Mouse (Mus musculus) adrenal gland, postnatal 25 days (tissue): ENCODE measurements around the gene Tlr7. TPM values are rescaled to one million over a fixed set of nuclear protein-coding genes. Genes with fewer than 3 reads are reported as not detected.

ENCODE experiments used
- DNase-seq: peaks from one replicate; pipeline ENCODE4 v3.0.0; 2021; ENCODE audit warnings: mixed read lengths
- total RNA-seq: library from RNA; stranded (reverse); gene quantifications from 2 replicates; pipeline ENCODE4 v1.2.3, GENCODE M21; 2021

Gene Tlr7
- total RNA-seq, 1 experiment from 2014 or later: 1.3 TPM

DNA sequence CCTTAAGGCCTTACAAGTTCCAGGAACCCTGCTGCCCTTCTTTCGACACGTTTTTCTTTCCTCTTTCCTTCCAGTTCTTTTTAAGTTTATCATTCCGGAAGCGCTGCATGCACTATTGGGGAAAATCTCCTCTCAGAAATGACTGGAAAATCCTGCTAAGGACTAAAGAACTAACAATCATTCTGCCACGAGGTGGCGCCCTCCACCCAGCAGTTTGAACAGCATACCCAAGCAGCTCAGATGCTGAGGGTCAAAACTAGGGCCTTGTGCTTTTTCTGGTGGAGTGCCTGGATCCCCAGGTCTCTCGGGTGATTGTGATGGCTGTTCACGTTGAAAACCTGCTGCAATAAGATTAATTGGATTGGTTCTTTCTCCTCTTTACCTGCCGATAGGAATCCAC lies 53.4 kb downstream of the Tlr7 start:
- peak; percentile 63 for DNase-seq

DNA sequence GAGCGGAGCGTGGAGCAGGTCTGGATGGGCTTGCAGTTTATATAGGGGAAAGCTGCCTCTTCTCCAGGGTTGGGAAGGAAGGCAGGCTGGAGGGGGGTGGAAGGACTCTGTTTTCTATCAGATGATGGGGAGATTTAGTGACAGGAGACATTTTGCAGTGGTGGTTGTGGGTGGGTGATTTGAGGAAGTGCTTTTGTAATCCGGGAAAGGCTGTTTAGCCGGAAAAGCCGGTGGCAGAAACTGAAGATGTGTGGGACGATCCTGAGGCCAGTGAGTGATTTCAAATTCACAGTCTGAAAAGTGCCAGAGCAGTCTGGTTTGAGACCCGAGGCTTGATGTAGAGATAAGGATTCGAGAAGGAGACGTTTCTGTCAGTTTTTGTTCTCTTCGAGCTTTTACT lies 53.8 kb downstream of the Tlr7 start:
- DNase-seq: no peak

DNA sequence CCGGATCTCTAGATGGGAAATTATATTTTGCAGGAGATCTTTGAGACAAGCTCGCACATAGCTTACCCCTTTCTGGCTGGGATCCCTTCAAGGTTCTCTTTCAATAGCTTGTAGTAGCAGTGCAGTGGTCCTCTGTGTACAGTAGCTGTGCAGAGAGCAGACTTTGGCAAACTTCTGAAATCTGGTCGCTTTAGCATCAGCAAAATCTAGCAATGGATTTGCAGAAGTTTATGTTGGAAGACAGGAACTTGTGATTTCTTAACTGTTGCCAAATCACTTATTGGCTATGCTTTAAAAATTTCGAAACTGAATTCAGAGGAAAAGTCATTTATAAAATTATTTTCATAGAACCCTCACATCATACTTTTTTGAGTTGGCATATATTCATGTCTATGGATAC lies 66.3 kb downstream of the Tlr7 start, which contains the start of gene Tlr8:
TSS of gene Tlr8 (minus strand) at position 244 of the 400 bp plus-strand sequence.
- no peak for DNase-seq

DNA sequence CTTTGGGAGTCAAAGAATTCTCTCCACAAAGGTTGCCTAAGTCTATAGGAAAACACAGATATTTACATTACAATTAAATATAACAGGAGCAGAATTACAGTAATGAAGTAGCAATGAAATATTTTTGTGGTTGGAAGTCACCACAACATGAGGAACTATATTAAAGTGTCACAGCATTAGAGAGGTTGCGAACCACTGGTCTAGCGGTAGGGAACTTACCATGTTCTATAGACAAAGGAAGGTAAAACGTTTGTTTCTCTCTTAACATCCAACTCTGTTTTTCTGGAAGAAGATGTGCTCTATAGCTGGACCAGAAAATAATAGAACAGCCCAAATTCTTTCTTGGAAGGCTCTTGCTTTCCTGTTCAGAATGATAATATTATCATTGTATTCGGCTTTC lies 66.8 kb downstream of the Tlr7 start:
- DNase-seq: no peak

Other genes starting within 250 kb of the Tlr7 start
- gene Tmsb4x, start 121.2 kb downstream of the Tlr7 start, total RNA-seq: 273 and 303 TPM in 2 replicates
- gene Tlr8, start 66.2 kb downstream of the Tlr7 start, total RNA-seq: 0.67 and 1.5 TPM in 2 replicates
- 25.4 and 29.5 TPM in 2 replicates for gene Prps2, start 52.2 kb upstream of the Tlr7 start, total RNA-seq